Mouse (Mus musculus) heart, postnatal 25 days (tissue): Measurements from ENCODE around the gene Cpsf4. TPM values are rescaled to one million over a fixed set of nuclear protein-coding genes. Genes with fewer than 3 reads are reported as not detected.
"Not testable (repeated sequence)": the region's sequence is repeated elsewhere in the genome, so short reads cannot be mapped to it uniquely, and the experiment has no call there.

Experiments used
- DNase-seq: peaks from one replicate; pipeline ENCODE4 v3.0.0; 2022; ENCODE audit warnings: low spot score
- intact Hi-C: fragments of 180-260 bp; cut with DNase I; formaldehyde crosslinking; loops from one replicate; pipeline ENCODE4 v1.15.1; 2025
- total RNA-seq, 2 experiments: library from RNA; stranded (reverse); gene quantifications; 2 replicates each; pipeline ENCODE4 v1.2.3; 2021

Cpsf4 gene
- total RNA-seq, 2 experiments from 2014 or later, result 9.6 to 11.1 TPM

- no peak for DNase-seq
- intact Hi-C loops, result no loop called here
Measured at GRCm38 (mm10) chr5:145165184-145165583, 1.8 kb upstream of the Cpsf4 start.

DNA sequence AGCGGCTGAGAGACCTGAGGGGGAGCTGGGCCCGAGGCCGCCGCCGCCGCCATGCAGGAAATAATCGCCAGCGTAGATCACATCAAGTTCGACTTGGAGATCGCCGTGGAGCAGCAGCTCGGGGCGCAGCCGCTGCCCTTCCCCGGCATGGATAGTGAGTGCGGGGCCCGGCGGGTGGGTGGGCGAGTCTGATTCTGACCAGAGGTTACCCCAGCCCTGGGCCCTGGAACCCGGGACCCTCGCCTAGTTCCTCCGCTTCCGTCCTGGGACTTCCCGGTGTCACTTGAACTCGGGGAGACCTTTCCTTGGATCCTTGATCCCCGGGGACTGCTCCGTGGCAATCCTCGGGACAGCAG lies 271 bp downstream of the Cpsf4 start:
- intact Hi-C loops, result loop anchor here (2.0 kb wide), 2 partner anchors 24 to 26 kb away; partner anchors contain the start of genes Bud31 and Pdap1
- no peak for DNase-seq

DNA sequence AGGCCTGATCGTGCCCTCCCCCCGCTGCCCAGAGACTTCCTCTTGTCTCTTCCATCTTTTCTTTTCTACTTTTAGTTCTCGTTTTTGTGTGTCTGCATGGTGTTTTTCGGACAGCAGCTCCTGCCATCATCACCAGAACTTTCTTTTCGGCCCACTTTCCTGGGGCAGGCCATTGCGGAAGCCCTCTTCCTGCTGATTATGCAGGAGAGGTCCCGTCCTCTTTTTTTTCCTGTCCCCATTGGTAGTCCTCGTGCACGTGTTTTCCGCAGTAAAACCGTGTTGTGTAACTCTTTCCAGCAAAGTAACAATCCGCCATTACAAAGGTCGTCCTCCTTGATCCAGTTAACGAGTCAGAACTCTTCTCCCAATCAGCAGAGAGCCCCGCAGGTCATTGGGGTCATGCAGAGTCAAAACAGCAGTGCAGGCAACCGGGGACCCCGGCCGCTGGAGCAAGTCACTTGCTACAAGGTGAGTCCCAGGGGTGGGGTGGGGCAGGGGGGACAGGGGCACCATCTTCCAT lies 11.5 kb downstream of the Cpsf4 start:
- DNase-seq, result no peak
- intact Hi-C loops, result no loop called here

DNA sequence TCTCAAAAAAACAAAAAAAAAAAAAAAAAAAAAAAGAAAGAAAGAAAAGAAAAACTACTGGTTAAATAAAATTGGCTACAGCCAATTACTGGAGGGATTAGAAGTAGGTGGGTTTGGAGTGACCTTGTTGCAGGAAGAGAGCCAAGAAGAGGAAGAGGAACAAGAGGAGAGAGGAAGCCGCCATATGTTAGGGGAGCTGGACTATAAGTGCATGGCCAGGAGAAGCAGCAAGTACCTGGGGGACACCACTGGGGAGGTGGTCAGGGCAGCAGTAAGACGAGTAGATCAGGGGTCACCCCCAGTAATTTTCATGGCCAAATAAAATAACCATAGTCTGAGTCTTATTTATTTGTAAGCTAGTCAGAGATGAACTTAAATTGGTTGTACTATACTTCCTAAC lies 18.2 kb downstream of the Cpsf4 start:
- intact Hi-C loops, result no loop called here
- no peak for DNase-seq

- no peak for DNase-seq
- intact Hi-C loops, result no loop called here
Measured at GRCm38 (mm10) chr5:145189416-145189815, 22.4 kb downstream of the Cpsf4 start.

DNA sequence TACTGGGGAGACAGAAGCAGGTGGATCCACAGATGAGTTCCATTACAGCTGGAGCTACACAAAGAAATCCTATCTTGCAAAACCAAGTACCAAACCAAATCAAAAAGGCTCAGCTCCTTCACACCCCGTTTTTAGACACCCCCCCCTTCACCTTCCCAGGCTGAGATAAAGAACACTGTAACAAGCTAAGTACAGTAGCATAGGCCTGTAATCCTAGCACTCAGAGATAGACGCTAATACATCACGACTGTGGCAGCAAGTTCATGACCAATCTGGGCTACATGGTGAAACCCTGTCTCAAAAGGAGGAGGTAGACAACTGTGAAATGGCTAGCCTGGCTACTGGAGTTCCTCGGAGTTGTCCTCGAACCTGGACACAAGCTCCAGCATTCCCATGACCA lies 23.4 kb downstream of the Cpsf4 start:
- intact Hi-C loops, result loop anchor here (2.0 to 5.0 kb wide), 2 partner anchors 24 to 42 kb away; partner anchors contain the start of genes Cpsf4, Ptcd1 and Zfp655

GRCm38 (mm10) chr5:145190875-145191798 lies 24.1 kb downstream of the Cpsf4 start:
- intact Hi-C loops, result loop anchor here (2.0 to 5.0 kb wide), 2 partner anchors 24 to 41 kb away; partner anchors contain the start of genes Cpsf4, Ptcd1 and Zfp655
- DNase-seq, result peak; percentile 78

More for the DNA sequence above, 23.4 kb downstream of the Cpsf4 start:
- DNase-seq, result no peak

GRCm38 (mm10) chr5:145191962-145192361 lies 24.9 kb downstream of the Cpsf4 start, which contains the start of gene Atp5j2:
Gene Atp5j2, minus strand, starts transcription at chr5:145192062.
- intact Hi-C loops, result loop anchor here (2.0 to 5.0 kb wide), 2 partner anchors 25 to 40 kb away; partner anchors contain the start of genes Cpsf4, Ptcd1 and Zfp655

GRCm38 (mm10) chr5:145200387-145200786 lies 33.4 kb downstream of the Cpsf4 start:
- intact Hi-C loops, result no loop called here
- DNase-seq, result no peak

More at GRCm38 (mm10) chr5:145191962-145192361, 24.9 kb downstream of the Cpsf4 start, which contains the start of gene Atp5j2:
- no peak for DNase-seq

DNA sequence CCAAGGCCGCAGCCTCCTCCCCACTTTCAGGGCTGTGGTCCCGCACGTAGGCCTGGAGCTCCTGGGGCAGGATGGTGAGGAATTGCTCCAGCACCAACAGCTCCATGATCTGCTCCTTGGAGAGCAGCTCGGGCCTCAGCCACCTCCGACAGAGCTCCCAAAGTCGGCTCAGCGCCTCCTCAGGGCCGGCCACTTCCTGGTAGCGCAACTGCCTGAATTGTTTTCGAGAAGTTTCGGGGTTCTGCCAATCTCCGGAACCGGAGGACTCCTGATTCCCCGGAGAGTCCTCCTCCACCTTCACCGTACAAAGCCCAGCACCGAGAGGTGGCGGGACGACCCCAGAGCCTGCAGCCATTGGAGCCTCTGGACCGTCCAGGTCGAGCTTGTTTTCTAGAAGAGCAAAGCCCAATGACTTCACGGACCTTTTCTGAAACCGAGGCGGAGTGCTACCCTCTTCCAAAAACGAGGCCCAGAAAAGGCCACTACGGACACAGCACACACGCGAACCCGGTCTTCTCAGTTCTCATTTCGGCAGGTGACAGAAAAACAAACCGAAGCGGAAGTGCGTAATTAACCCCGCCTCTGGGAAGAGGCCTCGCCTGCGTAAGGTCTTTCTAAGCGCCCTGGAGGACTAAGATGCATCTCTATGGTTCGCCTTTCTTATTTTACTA lies 34.4 kb downstream of the Cpsf4 start, which contains the start of gene Zkscan14:
TSS of gene Zkscan14 (minus strand) at position 548 of the 671 bp plus-strand sequence.
- DNase-seq, result peak; percentile 54
- intact Hi-C loops, result no loop called here

DNA sequence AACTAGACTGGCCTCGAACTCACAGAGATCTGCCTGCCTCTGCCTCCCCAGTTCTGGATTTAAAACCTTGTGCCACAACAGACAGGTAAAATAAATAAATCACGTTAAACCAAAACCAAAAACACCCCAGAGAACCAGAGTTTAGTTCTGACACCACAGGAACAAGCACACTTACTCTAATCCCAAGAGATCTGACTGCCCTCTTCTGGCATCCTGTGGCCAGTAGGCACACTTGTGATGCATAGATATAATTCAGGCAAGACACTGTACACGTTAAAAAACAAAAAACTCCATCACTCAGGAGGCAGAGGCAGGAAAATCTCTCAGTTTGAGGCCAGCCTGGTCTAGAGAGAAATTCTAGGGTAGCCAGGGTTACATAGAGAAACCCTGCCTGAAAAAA lies 35.4 kb downstream of the Cpsf4 start:
- DNase-seq, result no peak
- intact Hi-C loops, result no loop called here

GRCm38 (mm10) chr5:145203936-145204691 lies 37.1 kb downstream of the Cpsf4 start, which contains the start of gene Zkscan5:
Gene Zkscan5, plus strand, starts transcription at chr5:145204562.
- intact Hi-C loops, result loop anchor here (2.0 kb wide), 1 partner anchor 25 kb away; no protein-coding TSS in a partner anchor
- peak; percentile 97 for DNase-seq

- intact Hi-C loops, result loop anchor here (2.0 kb wide), 1 partner anchor 24 kb away; no protein-coding TSS in a partner anchor
- DNase-seq, result no peak
Measured at GRCm38 (mm10) chr5:145205041-145205440, 38.0 kb downstream of the Cpsf4 start.

DNA sequence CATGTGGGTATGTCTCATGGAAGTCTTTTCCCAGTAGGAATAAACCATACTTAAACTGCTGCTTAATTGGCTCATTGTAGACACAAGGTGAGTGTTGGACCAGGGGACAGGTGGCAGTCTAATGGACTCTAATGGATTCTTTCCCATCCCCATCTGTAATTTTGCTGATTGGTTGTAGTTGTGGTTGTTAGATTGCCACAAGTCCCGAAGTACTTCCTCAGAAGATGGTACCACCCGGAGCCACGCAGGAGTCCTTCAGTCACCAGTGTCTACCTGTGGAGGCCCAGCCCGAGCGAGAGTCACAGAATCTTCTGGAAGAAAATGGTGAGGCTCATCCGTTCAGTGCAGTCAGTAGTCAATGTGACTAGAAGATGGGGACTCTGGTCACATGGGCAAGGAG lies 40.4 kb downstream of the Cpsf4 start:
- DNase-seq, result no peak
- intact Hi-C loops, result no loop called here

DNA sequence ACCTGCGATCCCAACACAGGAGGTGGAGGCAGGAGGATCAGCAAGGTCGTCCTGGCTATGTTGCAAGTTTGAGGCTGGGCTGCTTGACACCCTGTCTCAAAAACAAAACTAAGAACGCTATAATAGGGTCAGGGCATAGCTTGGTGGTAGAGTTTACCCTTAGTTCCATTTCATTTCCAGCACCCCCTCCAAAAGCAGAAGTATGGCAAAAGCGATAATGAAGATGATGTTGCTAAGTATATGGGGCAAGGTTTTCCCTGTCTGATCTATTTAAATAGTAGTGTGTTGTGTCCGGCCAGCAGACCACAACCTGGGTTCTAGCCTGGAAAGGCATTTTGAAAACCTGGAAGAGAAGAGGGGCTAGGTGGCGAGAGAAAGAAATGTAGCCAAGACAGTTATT lies 40.9 kb downstream of the Cpsf4 start:
- no peak for DNase-seq
- intact Hi-C loops, result no loop called here

DNA sequence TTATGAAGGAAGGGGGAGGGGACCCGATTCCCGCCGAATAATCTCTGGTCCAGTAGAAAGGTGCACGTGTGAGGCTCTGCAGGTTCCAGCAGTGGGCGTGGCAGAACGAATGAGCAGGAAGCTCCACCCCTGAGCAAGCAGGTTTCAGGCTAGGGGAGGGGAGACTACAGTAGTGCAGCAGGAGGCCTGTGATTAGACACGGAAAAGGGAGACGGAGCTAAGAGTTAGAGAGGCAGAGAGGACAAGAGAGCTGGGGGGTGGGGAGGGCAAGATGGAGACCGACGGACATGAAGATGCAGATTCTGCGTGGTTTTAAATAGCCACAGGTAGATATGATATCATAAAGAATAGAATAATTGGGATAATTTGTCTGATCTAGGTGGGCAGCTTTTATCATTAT lies 41.4 kb downstream of the Cpsf4 start:
- DNase-seq, intact Hi-C loops: not testable (repeated sequence)

DNA sequence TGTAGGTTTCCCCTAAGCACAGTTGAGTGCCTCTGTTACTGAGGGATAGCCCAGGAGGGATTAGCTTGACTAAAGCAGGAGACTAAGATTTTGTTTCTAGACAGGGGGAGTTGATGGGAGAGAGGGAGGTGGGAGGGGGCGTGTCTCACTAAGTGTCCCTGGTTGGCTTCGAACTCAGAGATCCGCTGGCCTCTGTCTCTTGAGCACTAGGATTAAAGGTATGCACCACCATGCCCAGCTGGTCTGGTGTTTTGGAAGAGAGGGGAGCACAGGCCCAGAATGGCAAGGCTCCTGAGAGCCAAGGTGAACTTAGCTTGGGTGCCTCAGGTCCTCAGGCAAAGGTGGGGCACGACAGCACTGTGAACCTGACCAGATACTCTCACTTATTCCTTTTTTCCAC lies 44.3 kb downstream of the Cpsf4 start:
- no peak for DNase-seq
- intact Hi-C loops, result no loop called here

GRCm38 (mm10) chr5:145212216-145212615 lies 45.2 kb downstream of the Cpsf4 start:
- intact Hi-C loops, result no loop called here
- DNase-seq, result no peak

DNA sequence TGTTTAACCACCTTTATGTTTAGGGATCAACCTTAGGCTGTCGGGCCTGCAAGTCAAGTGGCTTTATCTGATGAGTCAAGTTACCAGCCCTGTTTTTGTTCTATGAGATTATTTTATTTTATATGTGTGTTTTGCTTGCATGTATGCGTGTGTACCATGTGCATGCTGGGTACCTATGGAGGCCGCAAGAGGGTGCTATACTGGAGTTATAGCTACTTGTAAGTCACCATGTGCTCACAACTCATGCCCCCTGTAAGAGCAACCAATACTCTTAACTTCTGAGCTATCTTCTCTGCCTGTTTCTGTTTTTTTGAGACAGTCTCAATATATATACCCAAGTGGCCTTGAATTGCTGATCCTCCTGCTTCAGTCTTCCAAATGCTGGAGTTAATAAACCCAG lies 46.5 kb downstream of the Cpsf4 start:
- intact Hi-C loops, result no loop called here
- no peak for DNase-seq
